Mouse (Mus musculus): ENCODE data around the gene Pam.

The Pam gene

GRCm38 (mm10) chr1:98095246-98095990, at the start of gene Pam:
Gene Pam, minus strand, starts transcription at chr1:98095646.
- peak; percentile 93 for ATAC-seq (ENCODE audit: low TSS enrichment)

DNA sequence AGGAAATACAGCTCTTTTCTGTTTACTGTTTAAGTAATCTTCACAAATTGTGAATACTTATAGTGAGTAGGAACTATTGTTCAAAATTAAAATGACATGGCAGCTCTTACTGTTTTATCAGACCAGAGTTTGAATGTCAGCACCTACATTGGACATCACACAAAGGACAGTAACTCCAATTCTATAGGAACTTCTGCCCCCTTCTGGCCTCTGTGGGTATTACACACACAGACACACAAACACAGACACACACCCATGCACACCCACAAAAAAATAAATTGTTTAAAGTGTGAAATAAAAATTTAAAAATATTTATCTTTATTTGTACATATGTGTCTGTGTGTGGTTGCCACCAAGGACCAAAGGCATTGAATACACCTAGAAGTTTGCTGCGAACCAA, 49.4 kb upstream of the Pam start:
- no peak for ATAC-seq (ENCODE audit: low TSS enrichment)

GRCm38 (mm10) chr1:98131244-98131643, 35.8 kb upstream of the Pam start:
- ATAC-seq (ENCODE audit: low TSS enrichment) = no peak

DNA sequence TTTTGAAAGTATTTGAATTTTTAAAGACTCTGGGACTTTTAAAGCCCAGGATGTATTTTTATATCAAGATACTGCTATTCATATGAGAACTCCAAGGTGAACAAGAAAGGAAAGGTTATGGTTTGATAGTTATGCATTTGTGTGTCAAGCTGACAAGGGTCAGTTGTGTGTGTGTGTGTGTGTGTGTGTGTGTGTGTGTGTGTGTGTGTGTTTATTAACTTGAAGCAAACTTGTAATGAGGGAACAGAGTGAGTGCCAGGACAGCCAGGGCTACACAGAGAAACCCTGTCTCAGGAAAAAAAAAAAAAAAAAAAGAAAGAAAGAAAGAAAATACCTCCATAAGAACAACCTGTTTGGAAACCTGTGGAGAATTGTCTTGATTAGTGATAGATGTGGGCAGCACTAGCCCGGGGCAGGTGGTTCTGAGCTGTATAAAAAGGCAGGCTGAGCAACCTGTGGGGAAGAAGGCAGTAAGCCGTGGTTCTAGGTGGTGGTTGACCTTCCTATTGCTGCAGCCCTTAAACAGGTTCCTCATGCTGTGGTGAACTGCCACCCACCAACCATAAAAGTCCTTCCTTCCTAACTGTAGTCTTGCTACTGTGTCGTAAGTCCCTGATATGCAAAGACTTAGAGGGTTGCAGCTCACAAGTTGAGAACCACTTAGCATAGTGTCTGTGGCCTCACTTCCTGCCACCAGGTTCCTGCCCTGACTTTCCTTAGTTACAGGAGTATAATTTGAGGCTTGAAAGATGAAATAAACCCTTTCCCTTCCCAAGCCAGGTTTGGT, 34.3 kb upstream of the Pam start:
- no peak for ATAC-seq (ENCODE audit: low TSS enrichment)

DNA sequence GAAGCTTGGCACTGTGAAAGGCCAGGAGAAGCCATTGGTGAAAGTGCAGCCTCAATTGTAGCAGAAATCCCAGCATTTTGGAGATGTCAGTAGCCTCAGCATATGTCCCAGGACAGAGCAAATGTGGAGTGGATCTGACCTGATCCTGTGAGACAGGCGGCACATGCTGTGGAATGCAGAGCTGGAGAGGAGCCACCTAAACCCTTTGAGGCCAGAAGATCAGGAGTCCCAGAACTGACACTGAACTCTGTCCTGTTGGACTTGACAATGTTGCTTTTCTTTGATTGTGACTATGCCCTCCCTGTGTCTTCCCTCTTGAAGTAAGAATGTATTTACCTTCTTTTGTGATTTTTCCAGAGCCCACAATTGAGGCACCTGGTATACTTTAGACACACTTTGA, 33.7 kb upstream of the Pam start:
- ATAC-seq (ENCODE audit: low TSS enrichment) = no peak

DNA sequence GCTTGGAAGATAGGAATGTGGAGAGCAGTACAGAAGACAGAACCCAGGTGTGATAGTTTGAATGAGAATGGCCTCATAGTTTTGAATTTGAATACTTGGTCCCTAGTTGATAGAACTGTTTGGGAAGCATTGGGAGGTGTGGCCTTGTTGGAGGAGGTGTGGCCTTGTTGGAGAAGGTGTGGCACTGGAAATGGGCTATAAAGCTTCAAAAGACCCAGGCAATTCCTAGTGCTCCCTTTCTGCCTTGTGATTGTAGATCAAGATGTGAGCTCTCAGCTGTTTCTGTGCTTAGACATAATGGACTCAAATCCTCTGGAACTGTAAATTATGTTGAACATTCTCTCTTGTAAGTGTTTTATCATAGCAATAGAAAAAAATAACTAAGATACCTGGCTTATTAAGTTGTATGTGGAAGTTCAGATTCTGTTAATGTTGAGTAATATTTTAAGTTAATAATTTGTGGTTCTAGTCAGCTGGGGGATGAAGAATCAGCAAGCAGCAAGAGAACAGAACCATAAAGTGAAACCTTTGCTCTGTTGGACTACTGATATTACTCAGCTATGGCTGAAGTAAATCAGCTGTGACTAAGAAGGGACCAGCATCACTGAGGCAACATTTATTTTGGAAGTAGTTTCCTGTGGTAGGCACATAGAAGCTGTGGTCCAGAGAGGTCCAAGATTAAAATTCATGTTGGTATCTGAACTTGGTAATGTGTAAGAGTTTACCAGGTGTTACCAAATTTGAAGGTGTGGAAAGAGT, 33.1 kb upstream of the Pam start:
- ATAC-seq (ENCODE audit: low TSS enrichment) = no peak

- no peak for ATAC-seq (ENCODE audit: low TSS enrichment)
Observed at GRCm38 (mm10) chr1:98126268-98126667, 30.8 kb upstream of the Pam start.

- no peak for ATAC-seq (ENCODE audit: low TSS enrichment)
Observed at GRCm38 (mm10) chr1:98124727-98125126, 29.3 kb upstream of the Pam start.

DNA sequence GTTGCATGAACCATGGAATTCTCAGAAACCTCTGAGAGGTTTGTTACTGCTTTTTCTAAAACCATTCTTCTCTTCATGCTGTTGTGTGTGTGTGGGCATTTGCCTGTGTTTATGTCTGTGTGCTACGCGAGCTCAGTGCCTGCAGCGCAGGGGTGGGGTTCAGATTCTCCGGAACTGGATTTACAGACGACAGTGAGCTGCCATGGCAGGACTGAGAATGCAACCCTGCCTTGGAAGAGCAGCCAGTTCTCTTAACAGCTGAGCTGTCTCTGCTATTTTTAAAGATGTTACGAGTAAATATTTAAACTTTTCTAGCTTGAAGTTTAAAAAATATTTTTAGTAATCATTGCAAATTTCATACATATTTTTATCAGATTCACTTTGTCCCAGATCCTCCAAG, 24.1 kb upstream of the Pam start:
- peak; percentile 97 for ATAC-seq (ENCODE audit: low TSS enrichment)

DNA sequence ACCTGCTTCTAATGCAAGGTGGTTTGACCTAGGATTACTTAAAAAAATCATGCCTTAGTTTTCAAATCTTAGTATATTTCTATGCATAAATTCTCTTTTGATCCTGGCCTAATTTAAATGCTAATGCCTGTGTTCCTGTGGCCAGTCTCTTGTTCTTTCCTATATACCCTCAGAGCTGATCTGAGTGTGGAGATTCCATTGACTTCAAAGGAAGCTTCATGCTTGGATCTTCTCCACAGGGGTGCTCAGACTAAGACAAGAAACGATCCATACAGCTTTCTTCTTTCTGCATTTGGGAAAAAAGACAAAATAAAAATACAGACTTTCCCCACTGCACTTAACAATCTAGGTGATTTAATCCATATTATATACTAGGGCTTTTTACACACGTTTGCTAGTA, 12.2 kb upstream of the Pam start:
- ATAC-seq (ENCODE audit: low TSS enrichment) = no peak

- no peak for ATAC-seq (ENCODE audit: low TSS enrichment)
Observed at GRCm38 (mm10) chr1:98099441-98099840, 4.0 kb upstream of the Pam start.

- ATAC-seq (ENCODE audit: low TSS enrichment) = no peak
Observed at GRCm38 (mm10) chr1:98097957-98098729, 2.7 kb upstream of the Pam start.

DNA sequence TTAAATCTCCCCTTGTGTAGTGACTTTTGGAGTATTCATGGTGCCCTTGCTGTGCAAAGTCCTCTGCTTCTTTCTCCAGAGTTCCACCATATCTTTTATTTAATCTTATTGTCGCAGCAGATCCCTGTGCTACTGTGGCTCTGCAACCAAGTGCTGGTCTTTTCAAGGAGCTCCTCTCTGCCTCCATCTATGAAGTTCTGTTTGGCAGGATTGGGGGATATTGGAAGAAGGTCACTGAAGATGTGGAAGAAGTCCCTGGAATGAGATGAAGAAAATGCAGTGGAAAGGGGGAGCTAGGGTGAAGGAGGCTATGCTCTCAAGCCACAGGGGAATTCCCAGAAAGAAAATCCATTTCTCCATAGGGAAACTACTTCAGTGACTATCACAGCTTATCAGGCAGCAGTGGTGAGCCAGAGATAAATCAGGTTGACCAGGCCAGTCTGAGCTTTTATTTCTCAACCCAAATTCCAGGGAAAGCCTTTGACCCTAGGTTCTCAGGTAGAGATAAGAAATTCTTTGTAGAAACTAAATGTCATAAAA, 1.0 kb upstream of the Pam start:
- no peak for ATAC-seq (ENCODE audit: low TSS enrichment)

DNA sequence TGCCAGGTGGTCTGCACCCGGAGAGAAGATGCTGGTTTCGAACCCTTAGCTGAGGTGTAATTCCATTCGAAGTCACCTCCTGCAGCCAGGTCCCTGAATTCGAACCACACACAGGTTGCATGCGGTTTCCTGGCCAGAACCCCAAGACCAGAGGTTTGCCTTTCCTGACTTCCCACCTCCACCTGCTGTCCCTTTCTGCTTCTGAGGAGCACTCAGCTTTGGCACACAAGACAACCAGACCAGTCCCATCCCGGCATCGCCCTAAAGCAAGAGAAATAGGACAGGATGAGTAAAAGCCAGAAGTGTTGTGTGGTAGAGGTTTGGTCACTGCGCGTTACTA, 515 bp upstream of the Pam start:
- ATAC-seq (ENCODE audit: low TSS enrichment) = no peak

GRCm38 (mm10) chr1:98094811-98095245, 618 bp downstream of the Pam start:
- ATAC-seq (ENCODE audit: low TSS enrichment) = peak; percentile 75

GRCm38 (mm10) chr1:98089336-98089975, 6.0 kb downstream of the Pam start:
- ATAC-seq (ENCODE audit: low TSS enrichment) = no peak

- no peak for ATAC-seq (ENCODE audit: low TSS enrichment)
Observed at GRCm38 (mm10) chr1:98086456-98086855, 9.0 kb downstream of the Pam start.

DNA sequence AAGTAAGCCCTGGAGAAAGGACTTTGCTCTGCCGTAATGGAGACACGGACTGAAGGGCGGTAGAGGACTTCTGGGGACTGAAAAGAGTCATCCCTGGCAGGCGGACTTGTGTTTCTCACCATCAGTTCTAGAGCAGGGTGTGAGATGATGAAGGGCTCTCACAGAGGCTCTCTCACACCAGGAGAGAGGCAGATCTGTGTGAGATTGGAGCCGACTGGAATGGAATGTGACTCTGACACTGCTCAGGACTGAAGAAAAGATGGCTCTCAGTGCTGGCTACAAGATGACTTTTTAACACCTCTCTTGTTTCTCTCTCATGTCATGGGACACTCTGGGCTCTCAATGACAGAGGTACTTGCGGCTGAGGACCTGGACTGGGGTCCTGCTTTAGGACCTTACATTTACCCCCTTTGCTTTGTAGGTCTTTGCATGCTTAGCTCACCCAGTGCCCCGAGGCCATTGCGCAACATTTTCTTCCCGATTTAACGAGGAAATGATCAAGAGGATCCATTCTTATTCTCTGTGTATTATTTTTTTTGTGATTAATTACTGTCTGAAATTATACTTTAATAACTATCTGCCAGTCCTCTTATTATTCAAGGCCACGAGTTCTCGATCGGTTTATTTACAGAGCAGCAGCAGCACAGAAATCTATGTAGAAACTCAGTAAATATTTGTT, 10.7 kb downstream of the Pam start:
- peak; percentile 48; the same call in 1 of the 2 replicates for ATAC-seq (ENCODE audit: low TSS enrichment)

DNA sequence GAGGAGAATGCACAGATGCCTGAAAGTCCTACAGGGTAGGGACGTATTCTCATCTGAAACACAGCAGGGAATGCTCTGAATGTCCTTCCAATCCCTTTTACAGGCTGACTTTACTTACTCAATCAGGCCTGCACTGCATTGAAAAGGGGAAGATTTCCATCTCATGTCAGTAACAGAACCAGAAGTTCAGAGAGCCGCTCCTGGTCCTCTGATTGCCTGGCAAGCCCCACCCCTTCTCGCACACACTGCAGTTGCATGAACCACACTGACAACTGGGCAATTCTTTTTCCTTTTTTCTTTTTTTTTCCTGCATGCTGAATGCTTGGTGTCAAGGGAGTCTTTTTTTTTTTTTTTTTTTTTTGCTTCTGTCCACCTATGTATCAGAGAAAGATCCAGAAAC, 11.9 kb downstream of the Pam start:
- no peak for ATAC-seq (ENCODE audit: low TSS enrichment)

DNA sequence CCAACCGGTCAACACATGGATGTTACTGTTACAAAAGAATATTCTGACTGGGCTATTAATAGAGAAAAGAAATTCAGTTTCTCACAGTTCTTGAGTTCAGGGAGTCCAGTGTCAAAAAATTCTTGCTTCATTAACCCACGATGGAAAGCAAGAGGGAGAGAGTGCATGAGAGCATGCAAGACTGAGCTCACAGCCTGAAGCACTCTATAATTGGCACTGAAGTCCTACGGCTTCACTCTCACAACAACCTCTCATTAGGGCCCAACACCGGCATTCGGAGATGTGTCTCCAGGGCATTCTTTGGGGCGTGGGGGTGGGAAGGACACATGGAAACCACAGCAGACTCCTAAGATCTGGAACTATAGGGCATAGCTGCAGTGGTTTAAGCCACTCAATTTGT, 12.5 kb downstream of the Pam start:
- no peak for ATAC-seq (ENCODE audit: low TSS enrichment)

GRCm38 (mm10) chr1:98080431-98080830, 15.0 kb downstream of the Pam start:
- ATAC-seq (ENCODE audit: low TSS enrichment) = no peak

All from frontal cortex, adult (tissue).